Mouse (Mus musculus) MEL-GATA-1-ER (cell line): ENCODE results near the gene H2al1m.
"Not testable (repeated sequence)": the region's sequence is repeated elsewhere in the genome, so short reads cannot be mapped to it uniquely, and the experiment has no call there.

Experiments used
- DNase-seq: peaks from one replicate; pipeline ENCODE4 v3.0.0-alpha.2; 2012; ENCODE audit warnings: low read depth; ENCODE audit errors: extremely low read depth

Gene H2al1m

DNA sequence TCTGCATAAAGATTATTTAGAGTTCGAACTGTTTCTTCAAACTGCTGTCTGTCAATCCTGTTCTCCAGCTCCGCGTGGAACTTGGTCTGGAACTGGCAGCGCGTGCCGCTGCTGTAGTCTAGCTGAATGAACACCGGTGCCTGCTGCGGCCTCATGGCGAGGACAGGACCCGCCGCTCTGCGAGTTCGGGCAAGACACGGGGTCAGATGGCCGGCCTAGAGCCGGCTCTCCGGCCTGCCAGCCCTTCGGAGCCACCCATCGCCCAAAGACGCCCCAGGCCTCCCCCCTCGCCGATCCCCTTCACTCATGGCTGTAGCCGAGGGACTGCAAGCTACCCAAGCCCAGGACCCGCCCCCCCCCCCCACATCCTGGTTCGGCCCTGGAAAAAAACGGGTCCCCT, 44.4 kb downstream of the H2al1m start:
- DNase-seq = not testable (repeated sequence)

GRCm38 (mm10) chrX:9332366-9332962, 48.9 kb downstream of the H2al1m start:
- DNase-seq = not testable (repeated sequence)

GRCm38 (mm10) chrX:9333035-9333434, 49.5 kb downstream of the H2al1m start:
- DNase-seq = not testable (repeated sequence)
